Mouse (Mus musculus) liver, adult 2 months (tissue): Measurements from ENCODE around the gene Ift140.

Experiments used
- CTCF ChIP-seq: fragments of 200-500 bp; IDR thresholded peaks from 2 replicates; pipeline ENCODE4 v1.5.1; 2011; ENCODE audit warnings: low read depth, low read length, control low read depth
- POLR2A ChIP-seq: fragments of 200-500 bp; IDR thresholded peaks from 2 replicates; pipeline ENCODE4 v1.6.1; 2011; ENCODE audit warnings: low read length, control low read depth; ENCODE audit not compliant: insufficient read depth; ENCODE audit errors: extremely low read depth

GRCm38 (mm10) chr17:25089158-25089557 is 73.3 kb downstream of the Ift140 start:
- TF ChIP-seq POLR2A, result no peak
- TF ChIP-seq CTCF, result no peak
